Mouse (Mus musculus) urinary bladder, postnatal 36 days (tissue): ENCODE measurements at regions not wholly inside any gene's neighbourhood (a gene's known extent, or its start where the extent isn't known, plus 50 kb on each side); places are given as distances from the start of the nearest gene placed in this dataset.
A peak's percentile ranks its signal among the peaks of the same experiment; 100 is the strongest.
"Not testable (repeated sequence)": the region's sequence is repeated elsewhere in the genome, so short reads cannot be mapped to it uniquely, and the experiment has no call there.

ENCODE experiments used
- DNase-seq, 2 experiments: peaks; one replicate each; pipeline ENCODE4 v3.0.0; 2022; ENCODE audit warnings: low spot score in 2 of 2, mixed read lengths in 1 of 2

- no peak for DNase-seq
Measured at GRCm38 (mm10) chr3:21726747-21727505, 349.5 kb upstream of the Tbl1xr1 start.

GRCm38 (mm10) chr3:21728019-21728418 lies 348.4 kb upstream of the Tbl1xr1 start:
- no peak for DNase-seq

- DNase-seq: no peak
Measured at GRCm38 (mm10) chr3:21729328-21729727, 347.1 kb upstream of the Tbl1xr1 start.

- not testable (repeated sequence) for DNase-seq
Measured at GRCm38 (mm10) chr3:21735688-21736087, 340.8 kb upstream of the Tbl1xr1 start.

GRCm38 (mm10) chr3:21739720-21740119 lies 336.7 kb upstream of the Tbl1xr1 start:
- no peak for DNase-seq

- DNase-seq: no peak
Measured at GRCm38 (mm10) chr3:21744107-21744506, 332.3 kb upstream of the Tbl1xr1 start.

GRCm38 (mm10) chr3:21760516-21761218 lies 315.8 kb upstream of the Tbl1xr1 start:
- DNase-seq: no peak

GRCm38 (mm10) chr3:21761219-21761600 lies 315.2 kb upstream of the Tbl1xr1 start:
- DNase-seq: no peak

- peak; percentile 29 to 61 for DNase-seq
Measured at GRCm38 (mm10) chr3:21761909-21762308, 314.5 kb upstream of the Tbl1xr1 start.

- no peak for DNase-seq
Measured at GRCm38 (mm10) chr3:21768081-21768480, 308.4 kb upstream of the Tbl1xr1 start.

- no peak for DNase-seq
Measured at GRCm38 (mm10) chr3:21769920-21770547, 306.4 kb upstream of the Tbl1xr1 start.

GRCm38 (mm10) chr3:21771752-21772298 lies 304.6 kb upstream of the Tbl1xr1 start:
- no peak for DNase-seq

GRCm38 (mm10) chr3:21774172-21774842 lies 302.1 kb upstream of the Tbl1xr1 start:
- DNase-seq: no peak

- no peak for DNase-seq
Measured at GRCm38 (mm10) chr3:21778789-21779188, 297.7 kb upstream of the Tbl1xr1 start.

GRCm38 (mm10) chr3:21791983-21792631 lies 284.3 kb upstream of the Tbl1xr1 start:
- no peak for DNase-seq

GRCm38 (mm10) chr3:21798139-21798538 lies 278.3 kb upstream of the Tbl1xr1 start:
- no peak for DNase-seq

- not testable (repeated sequence) for DNase-seq
Measured at GRCm38 (mm10) chr3:21803886-21804285, 272.6 kb upstream of the Tbl1xr1 start.

- no peak for DNase-seq
Measured at GRCm38 (mm10) chr3:21806494-21807157, 269.8 kb upstream of the Tbl1xr1 start.

- DNase-seq: no peak
Measured at GRCm38 (mm10) chr3:21808539-21808938, 267.9 kb upstream of the Tbl1xr1 start.

- DNase-seq: no peak
Measured at GRCm38 (mm10) chr3:21809769-21810470, 266.5 kb upstream of the Tbl1xr1 start.
